Mouse (Mus musculus) bone marrow, adult 2 months (tissue): ENCODE data around the gene Heatr1.

Source experiments
- CTCF ChIP-seq: fragments of 200-500 bp; IDR thresholded peaks from 2 replicates; pipeline ENCODE4 v1.5.1; 2011; ENCODE audit warnings: low read length, control low read depth; ENCODE audit not compliant: control insufficient read depth, insufficient read depth
- POLR2A ChIP-seq: fragments of 200-500 bp; IDR thresholded peaks from 2 replicates; pipeline ENCODE4 v1.6.1; 2011; ENCODE audit warnings: low read depth, mild to moderate bottlenecking, control low read depth, low read length, borderline replicate concordance; ENCODE audit not compliant: control insufficient read depth

- TF ChIP-seq CTCF (no peak), POLR2A (no peak)
Measured at GRCm38 (mm10) chr13:12454686-12455390, 60.0 kb downstream of the Heatr1 start.
